Mouse (Mus musculus): ENCODE data around the gene Slc30a2. TPM values are rescaled to one million over a fixed set of nuclear protein-coding genes. Genes with fewer than 3 reads are reported as not detected.

The Slc30a2 gene
- polyA plus RNA-seq, 1 experiment from 2014 or later = not detected

Other genes with a start within 250 kb of the Slc30a2 start
- 4.8 and 5.0 TPM in 2 replicates for gene Cd52, start 248.1 kb upstream of the Slc30a2 start, polyA plus RNA-seq (2016; fragmentation: Nextera tagmentation; extraction: Ambion mirVana)
- gene Ubxn11, start 240.6 kb upstream of the Slc30a2 start, polyA plus RNA-seq (2016; fragmentation: Nextera tagmentation; extraction: Ambion mirVana) = 11.6 and 13.4 TPM in 2 replicates
- gene Sh3bgrl3, start 214.4 kb upstream of the Slc30a2 start, polyA plus RNA-seq (2016; fragmentation: Nextera tagmentation; extraction: Ambion mirVana) = 333 and 369 TPM in 2 replicates
- gene Cep85, start 156.1 kb upstream of the Slc30a2 start, polyA plus RNA-seq (2016; fragmentation: Nextera tagmentation; extraction: Ambion mirVana) = 28.1 and 30.4 TPM in 2 replicates
- not detected in 2 replicates for gene Gm7534, start 140.2 kb upstream of the Slc30a2 start, polyA plus RNA-seq (2016; fragmentation: Nextera tagmentation; extraction: Ambion mirVana)
- not detected in 2 replicates for gene Catsper4, start 115.8 kb upstream of the Slc30a2 start, polyA plus RNA-seq (2016; fragmentation: Nextera tagmentation; extraction: Ambion mirVana)
- 0.46 and 1.3 TPM in 2 replicates for gene Cnksr1, start 104.8 kb upstream of the Slc30a2 start, polyA plus RNA-seq (2016; fragmentation: Nextera tagmentation; extraction: Ambion mirVana)
- 0.31 and 0.66 TPM in 2 replicates for gene E130218I03Rik, start 99.5 kb upstream of the Slc30a2 start, polyA plus RNA-seq (2016; fragmentation: Nextera tagmentation; extraction: Ambion mirVana)
- 18.3 TPM in 2 replicates for gene Zfp593, start 97.6 kb upstream of the Slc30a2 start, polyA plus RNA-seq (2016; fragmentation: Nextera tagmentation; extraction: Ambion mirVana)
- gene Gm30191, start 96.2 kb upstream of the Slc30a2 start, polyA plus RNA-seq (2016; fragmentation: Nextera tagmentation; extraction: Ambion mirVana) = 0.35 and 0.39 TPM in 2 replicates
- 8.5 and 8.9 TPM in 2 replicates for gene Grrp1, start 89.1 kb upstream of the Slc30a2 start, polyA plus RNA-seq (2016; fragmentation: Nextera tagmentation; extraction: Ambion mirVana)
- gene Pdik1l, start 55.3 kb upstream of the Slc30a2 start, polyA plus RNA-seq (2016; fragmentation: Nextera tagmentation; extraction: Ambion mirVana) = 30.8 and 32.5 TPM in 2 replicates
- 0.54 and 1.6 TPM in 2 replicates for gene Trim63, start 28.1 kb upstream of the Slc30a2 start, polyA plus RNA-seq (2016; fragmentation: Nextera tagmentation; extraction: Ambion mirVana)
- 1.2 and 1.7 TPM in 2 replicates for gene Extl1, start 40.7 kb downstream of the Slc30a2 start, polyA plus RNA-seq (2016; fragmentation: Nextera tagmentation; extraction: Ambion mirVana)
- 9.2 and 10.7 TPM in 2 replicates for gene Pafah2, start 53.1 kb downstream of the Slc30a2 start, polyA plus RNA-seq (2016; fragmentation: Nextera tagmentation; extraction: Ambion mirVana)
- gene Stmn1, start 125.1 kb downstream of the Slc30a2 start, polyA plus RNA-seq (2016; fragmentation: Nextera tagmentation; extraction: Ambion mirVana) = 4,582 and 4,772 TPM in 2 replicates
- 9.7 and 9.8 TPM in 2 replicates for gene Paqr7, start 153.5 kb downstream of the Slc30a2 start, polyA plus RNA-seq (2016; fragmentation: Nextera tagmentation; extraction: Ambion mirVana)
- gene Aunip, start 167.8 kb downstream of the Slc30a2 start, polyA plus RNA-seq (2016; fragmentation: Nextera tagmentation; extraction: Ambion mirVana) = 6.3 and 7.6 TPM in 2 replicates
- 137 and 140 TPM in 2 replicates for gene Mtfr1l, start 192.2 kb downstream of the Slc30a2 start, polyA plus RNA-seq (2016; fragmentation: Nextera tagmentation; extraction: Ambion mirVana)
- 36.7 and 42.8 TPM in 2 replicates for gene Selenon, start 209.0 kb downstream of the Slc30a2 start, polyA plus RNA-seq (2016; fragmentation: Nextera tagmentation; extraction: Ambion mirVana)